Mouse (Mus musculus) lung, embryonic 14.5 days (tissue): ENCODE results near the gene Klhl41. TPM values are rescaled to one million over a fixed set of nuclear protein-coding genes. Genes with fewer than 3 reads are reported as not detected.

Experiments
- ATAC-seq: fragments of 200-750 bp; cut with Nextera tagmentation; 2 replicates; pipeline ENCODE4 v1.8.0; 2017; ENCODE audit warnings: mild to moderate bottlenecking, moderate TSS enrichment, moderate library complexity; ENCODE audit not compliant: insufficient read depth
- DNase-seq: peaks from one replicate; pipeline ENCODE4 v3.0.0-alpha.2; 2015
- H3K27ac ChIP-seq: fragments of 300-500 bp; sonication (generic); 2 replicates; pipeline ENCODE4 v1.5.1; 2014; ENCODE audit warnings: low read depth, mild to moderate bottlenecking, moderate library complexity
- H3K27me3 ChIP-seq: fragments of 300-500 bp; sonication (generic); 2 replicates; pipeline ENCODE4 v1.6.1; 2014; ENCODE audit warnings: low read length, control low read depth; ENCODE audit not compliant: insufficient read depth
- H3K36me3 ChIP-seq: fragments of 300-500 bp; sonication (generic); 2 replicates; pipeline ENCODE4 v1.6.1; 2014; ENCODE audit warnings: control low read depth; ENCODE audit not compliant: insufficient read depth
- H3K4me1 ChIP-seq: fragments of 300-500 bp; sonication (generic); 2 replicates; pipeline ENCODE4 v1.6.1; 2014; ENCODE audit warnings: antibody characterized with exemption, control low read depth; ENCODE audit not compliant: insufficient read depth
- H3K4me2 ChIP-seq: fragments of 300-500 bp; sonication (generic); 2 replicates; pipeline ENCODE4 v1.6.1; 2014; ENCODE audit warnings: mild to moderate bottlenecking
- H3K4me3 ChIP-seq: fragments of 300-500 bp; sonication (generic); 2 replicates; pipeline ENCODE4 v1.5.1; 2014; ENCODE audit warnings: low read depth, low read length
- H3K9ac ChIP-seq: fragments of 300-500 bp; sonication (generic); 2 replicates; pipeline ENCODE4 v1.6.1; 2014
- H3K9me3 ChIP-seq: fragments of 300-500 bp; sonication (generic); 2 replicates; pipeline ENCODE4 v1.6.1; 2016; ENCODE audit warnings: low read depth, low read length, control low read depth
- CTCF ChIP-seq: IDR thresholded peaks from 2 replicates; pipeline ENCODE4 v1.5.1; 2016; ENCODE audit warnings: antibody characterized with exemption, low read depth
- WGBS: fragments of 180-500 bp; shearing (Covaris S2); extraction: QIAGEN DNeasy Blood & Tissue Kit; methylation state at CpG from one replicate; pipeline ENCODE4 v1.1.7; 2014; 5-methylcytosine and 5-hydroxymethylcytosine counted together
- polyA plus RNA-seq: library from polyadenylated mRNA; unstranded; fragments of >200 nt; fragmentation: Nextera tagmentation; extraction: Ambion mirVana; gene quantifications from 2 replicates; pipeline ENCODE4 v1.2.1, GENCODE M21; 2014

The Klhl41 gene
- polyA plus RNA-seq, 1 experiment from 2014 or later = 0.13 TPM

DNA sequence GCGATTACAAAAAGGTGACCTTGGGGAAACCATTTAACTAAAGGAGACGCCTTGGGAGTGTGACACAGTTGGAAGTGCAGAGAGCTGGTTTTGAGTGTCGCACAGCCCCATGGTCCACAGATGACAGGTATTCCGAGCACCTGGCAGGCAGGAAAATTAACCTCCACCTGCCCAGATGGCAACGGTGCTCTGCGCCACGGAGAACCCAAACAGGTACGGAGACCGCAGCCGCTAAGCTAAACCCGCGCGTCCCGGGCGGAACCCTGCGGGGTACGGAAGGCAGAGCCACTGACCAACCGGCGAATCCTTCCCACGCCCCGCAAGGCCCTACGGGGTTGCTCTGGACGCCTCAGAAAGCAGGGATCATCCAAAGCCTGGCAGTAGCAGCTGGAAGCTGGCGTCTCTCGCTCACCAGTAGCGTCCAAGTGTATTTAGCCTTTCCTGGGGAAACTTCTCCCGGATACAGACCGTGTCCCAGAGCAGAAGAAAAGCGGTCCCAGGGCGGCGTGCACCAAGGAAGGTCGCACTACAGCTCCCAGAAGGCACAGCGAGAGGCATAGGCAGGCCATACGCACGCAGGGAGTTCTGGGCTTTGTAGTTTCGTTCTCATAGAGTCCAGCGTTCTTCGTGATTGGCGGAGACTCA, 43.2 kb downstream of the Klhl41 start, which contains the start of gene Fastkd1:
Fastkd1 (minus strand) TSS at position 536 of the 645 bp plus-strand sequence.
- H3K9me3 ChIP-seq = no peaks in the 10 kb centered on the region
- H3K4me1 ChIP-seq = no peaks in the 10 kb centered on the region
- peak within 1 kb of the TSS; percentile 72 for H3K4me2 ChIP-seq
- no peak for TF ChIP-seq CTCF
- no peaks in the 10 kb centered on the region for H3K27me3 ChIP-seq
- peak within 1 kb of the TSS; percentile 72 for H3K9ac ChIP-seq
- peak; percentile 93 for DNase-seq
- H3K36me3 ChIP-seq = no peaks in the 10 kb centered on the region; the same call in 1 of the 2 replicates
- H3K27ac ChIP-seq = peak within 1 kb of the TSS; percentile 85
- ATAC-seq = peak; percentile 99
- under 1% methylated on average over 39 of the region's 39 CpGs for WGBS
- H3K4me3 ChIP-seq = peak within 1 kb of the TSS; percentile 77

DNA sequence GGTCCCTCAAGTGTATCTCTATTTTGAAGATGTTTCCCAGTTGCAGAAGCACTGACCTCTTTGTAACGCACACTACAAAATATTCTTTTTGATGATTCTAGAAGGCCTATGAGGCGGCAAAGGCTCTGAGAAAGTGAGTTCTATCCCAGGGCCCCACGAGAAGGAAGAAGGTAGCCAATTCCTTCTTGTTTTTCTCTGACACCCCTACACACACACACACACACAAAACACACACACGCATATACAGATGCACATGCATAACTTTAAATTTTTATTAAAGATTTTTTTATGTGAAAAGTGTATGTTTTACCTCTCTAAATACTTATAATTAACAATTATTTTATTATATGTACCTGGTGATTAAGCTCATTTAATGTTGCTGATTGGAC, 43.7 kb downstream of the Klhl41 start:
- ATAC-seq (no peak), DNase-seq (no peak)
- H3K9ac ChIP-seq = no peak overlapping the region
- TF ChIP-seq CTCF = no peak
- no peak overlapping the region for H3K27ac ChIP-seq
- H3K36me3 ChIP-seq = no peaks in the 10 kb centered on the region; the same call in 1 of the 2 replicates
- peak overlapping the region; percentile 72 for H3K4me2 ChIP-seq
- no peaks in the 10 kb centered on the region for H3K27me3 ChIP-seq
- no peaks in the 10 kb centered on the region for H3K4me1 ChIP-seq
- 24% methylated on average over 4 of the region's 4 CpGs for WGBS
- H3K4me3 ChIP-seq = peak overlapping the region; percentile 77
- H3K9me3 ChIP-seq = no peaks in the 10 kb centered on the region

DNA sequence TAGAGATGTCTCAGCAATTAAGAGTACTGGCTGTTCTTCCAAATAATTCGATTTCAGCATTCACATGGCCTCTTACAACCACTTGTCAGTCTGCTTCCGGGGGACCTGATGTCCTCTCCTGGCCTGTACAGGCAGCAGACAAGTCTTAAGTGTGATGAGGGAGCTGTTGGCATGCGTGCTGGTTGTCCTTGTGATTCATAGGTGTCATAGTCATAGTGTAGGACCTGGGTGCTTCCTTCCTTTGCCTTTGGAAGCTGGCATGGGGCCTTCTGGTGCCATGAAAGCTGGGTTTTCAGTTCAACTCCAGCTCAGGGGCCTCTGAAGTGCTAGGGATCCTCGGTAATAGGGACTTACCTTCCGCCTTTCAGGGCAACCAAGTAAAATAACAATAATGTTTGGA, 44.2 kb downstream of the Klhl41 start:
- WGBS = 68% methylated on average over 5 of the region's 5 CpGs
- no peaks in the 10 kb centered on the region; the same call in 1 of the 2 replicates for H3K36me3 ChIP-seq
- no peak for ATAC-seq

DNA sequence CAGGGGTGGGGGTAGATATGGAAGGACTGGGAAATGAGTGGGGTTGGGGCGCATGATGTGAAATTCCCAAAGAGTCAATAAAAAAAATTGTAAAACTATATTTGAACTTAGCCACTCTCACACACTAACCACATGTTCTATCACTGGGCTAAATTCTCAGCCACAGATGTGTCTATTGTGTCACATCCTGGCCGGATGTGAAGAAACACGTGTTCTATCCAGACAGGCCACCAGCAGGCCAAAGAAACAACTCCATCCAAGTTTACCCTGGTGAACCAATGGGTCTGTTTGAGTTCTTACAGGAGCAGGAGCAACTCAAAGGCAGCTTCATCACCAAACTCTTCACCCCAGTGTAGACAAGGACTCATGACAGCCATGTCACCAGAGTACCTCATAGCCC, 46.6 kb downstream of the Klhl41 start:
- no peaks in the 10 kb centered on the region for H3K4me1 ChIP-seq
- WGBS = 57% methylated on average over 3 of the region's 3 CpGs
- H3K27ac ChIP-seq = no peak overlapping the region
- no peak overlapping the region for H3K4me2 ChIP-seq
- DNase-seq (peak; percentile 11), ATAC-seq (no peak)
- H3K27me3 ChIP-seq = no peaks in the 10 kb centered on the region
- H3K9me3 ChIP-seq = no peaks in the 10 kb centered on the region
- no peaks in the 10 kb centered on the region for H3K36me3 ChIP-seq
- TF ChIP-seq CTCF = no peak
- no peak overlapping the region for H3K9ac ChIP-seq
- no peak overlapping the region for H3K4me3 ChIP-seq

More for the DNA sequence above, 44.2 kb downstream of the Klhl41 start:
- Histone ChIP-seq H3K27me3 (no peaks in the 10 kb centered on the region), H3K9ac (no peak overlapping the region), H3K4me3 (no peak overlapping the region), H3K4me2 (no peak overlapping the region), H3K4me1 (no peaks in the 10 kb centered on the region), H3K9me3 (no peaks in the 10 kb centered on the region), H3K27ac (no peak overlapping the region)
- TF ChIP-seq CTCF = no peak
- no peak for DNase-seq

DNA sequence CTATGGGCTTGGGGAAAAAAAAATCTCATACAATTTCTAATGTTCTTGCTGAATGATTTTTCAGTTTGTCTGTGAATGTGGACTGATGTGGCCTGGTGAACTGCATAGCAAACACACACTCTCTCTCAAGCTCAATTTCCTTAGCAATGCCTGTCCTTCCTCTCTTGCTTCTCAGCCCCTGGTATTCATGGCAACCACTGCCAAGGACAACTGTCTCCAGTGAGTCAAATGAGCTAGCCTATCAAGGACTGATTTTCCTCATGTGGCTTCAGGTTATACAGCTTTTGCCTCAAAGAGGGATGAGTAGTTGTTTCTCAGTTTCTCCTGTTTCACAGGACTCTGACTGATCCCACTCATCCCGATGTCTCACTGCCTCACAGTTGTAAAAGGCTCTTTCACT, 49.2 kb downstream of the Klhl41 start:
- no peak overlapping the region for H3K4me3 ChIP-seq
- no peak for DNase-seq

DNA sequence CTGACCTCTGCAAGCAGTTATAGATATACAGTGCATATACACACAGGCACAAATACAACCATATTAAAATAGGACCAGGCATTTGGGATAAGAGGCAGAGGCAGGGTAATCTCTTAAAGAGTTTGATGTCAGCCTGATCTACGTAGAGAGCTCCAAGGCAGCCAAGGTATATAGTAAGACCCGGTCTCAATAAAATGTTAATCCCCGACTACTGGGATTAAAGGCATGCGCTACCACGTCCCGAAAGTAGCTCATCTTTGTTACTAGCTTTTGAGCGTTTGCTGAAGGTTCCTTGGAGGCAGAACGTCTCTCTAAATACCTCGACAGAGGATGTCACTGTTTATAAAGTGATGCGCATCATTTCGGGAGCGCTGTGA, 52.3 kb downstream of the Klhl41 start, which contains the start of gene Ppig:
Ppig (plus strand) TSS at position 273 of the 377 bp plus-strand sequence.
- Histone ChIP-seq H3K27ac (peak within 1 kb of the TSS; percentile 89), H3K9me3 (no peaks in the 10 kb centered on the region), H3K4me2 (peak within 1 kb of the TSS; percentile 73), H3K27me3 (no peaks in the 10 kb centered on the region), H3K4me3 (peak within 1 kb of the TSS; percentile 96), H3K36me3 (peaks cover 4% of the 10 kb centered on the region; the same call in 1 of the 2 replicates), H3K4me1 (no peaks in the 10 kb centered on the region), H3K9ac (peak within 1 kb of the TSS; percentile 92)
- no peak for DNase-seq
- TF ChIP-seq CTCF = no peak
- WGBS = 4% methylated on average over 12 of the region's 12 CpGs
- ATAC-seq = peak; percentile 30

More for the DNA sequence above, 49.2 kb downstream of the Klhl41 start:
- ATAC-seq = no peak
- 91% methylated on average over 1 of the region's 1 CpGs for WGBS
- Histone ChIP-seq H3K4me1 (no peaks in the 10 kb centered on the region), H3K9ac (no peak overlapping the region), H3K36me3 (no peaks in the 10 kb centered on the region), H3K27me3 (no peaks in the 10 kb centered on the region), H3K9me3 (no peaks in the 10 kb centered on the region), H3K4me2 (no peak overlapping the region), H3K27ac (no peak overlapping the region)
- no peak for TF ChIP-seq CTCF

DNA sequence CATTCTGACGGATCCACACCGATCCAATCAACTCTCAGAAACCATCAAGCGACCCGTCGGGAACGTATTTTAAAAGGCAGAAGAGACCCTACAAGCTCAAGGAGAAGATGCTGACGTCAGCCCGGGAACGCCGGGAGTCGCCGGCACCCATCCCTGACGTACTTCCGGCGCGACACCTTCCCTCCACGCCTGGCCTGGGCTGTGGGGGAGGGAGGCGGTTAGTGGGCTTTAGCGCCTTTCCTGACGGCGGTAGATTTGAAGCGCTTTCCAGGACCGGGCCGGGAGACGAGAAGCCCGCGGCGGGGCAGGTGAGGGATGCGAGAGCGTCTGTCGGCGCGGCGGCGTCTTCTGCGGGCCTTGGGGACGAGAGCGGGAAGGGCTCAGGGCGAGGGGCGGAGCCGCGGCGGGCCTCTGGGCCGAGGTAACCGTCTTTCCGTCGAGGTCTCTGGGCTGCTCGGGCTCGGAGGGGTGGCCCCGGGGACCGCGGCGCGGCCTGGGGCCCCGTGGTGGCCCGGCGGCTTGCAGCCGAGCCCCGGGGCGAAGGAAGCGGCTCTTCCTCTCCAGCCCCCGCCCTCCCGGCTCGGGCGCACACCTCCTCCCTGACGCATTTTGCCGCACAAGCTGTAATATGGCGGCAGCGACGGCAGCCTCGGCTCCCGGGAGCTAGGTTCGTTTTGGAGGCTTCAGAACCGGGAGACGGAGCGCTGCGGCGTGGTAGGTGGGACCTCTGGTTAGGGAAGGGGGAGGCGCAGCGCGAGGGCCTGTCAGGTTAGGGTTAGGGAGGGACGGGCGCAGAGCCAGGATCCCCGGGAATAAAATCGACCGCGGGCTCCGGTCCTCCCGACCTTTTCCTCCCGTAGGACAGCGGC, 53.0 kb downstream of the Klhl41 start:
- peak; percentile 97 for ATAC-seq

More for the DNA sequence above, 53.0 kb downstream of the Klhl41 start:
- DNase-seq = peak; percentile 97
- Histone ChIP-seq H3K4me3 (peak overlapping the region; percentile 96), H3K4me2 (peak overlapping the region; percentile 73), H3K4me1 (no peaks in the 10 kb centered on the region), H3K27ac (peak overlapping the region; percentile 89), H3K9me3 (no peaks in the 10 kb centered on the region), H3K27me3 (no peaks in the 10 kb centered on the region), H3K9ac (peak overlapping the region; percentile 92), H3K36me3 (peaks cover 4% of the 10 kb centered on the region; the same call in 1 of the 2 replicates)
- TF ChIP-seq CTCF = no peak
- WGBS = under 1% methylated on average over 82 of the region's 91 CpGs
